Mouse (Mus musculus) spleen, adult 2 months (tissue): ENCODE results near the gene Serhl.

Source experiments
- CTCF ChIP-seq: fragments of 200-500 bp; IDR thresholded peaks from 2 replicates; pipeline ENCODE4 v1.5.1; 2011; ENCODE audit warnings: mild to moderate bottlenecking, inconsistent platforms; ENCODE audit not compliant: insufficient read depth, insufficient read length, insufficient replicate concordance; ENCODE audit errors: extremely low read depth
- POLR2A ChIP-seq: fragments of 200-500 bp; IDR thresholded peaks from 2 replicates; pipeline ENCODE4 v1.6.1; 2011; ENCODE audit warnings: low read depth, low read length, inconsistent platforms

GRCm38 (mm10) chr15:83150694-83151093 is 61.4 kb downstream of the Serhl start:
- TF ChIP-seq POLR2A (no peak), CTCF (no peak)
